Mouse (Mus musculus) cerebellum, adult 2 months (tissue): ENCODE data around the gene Eno4.

Source experiments
- CTCF ChIP-seq: fragments of 200-500 bp; IDR thresholded peaks from 2 replicates; pipeline ENCODE4 v1.5.1; 2011; ENCODE audit warnings: low read depth, mild to moderate bottlenecking, control low read depth, low read length, moderate library complexity, borderline replicate concordance; ENCODE audit not compliant: insufficient read depth
- POLR2A ChIP-seq: fragments of 200-500 bp; IDR thresholded peaks from 2 replicates; pipeline ENCODE4 v1.6.1; 2011; ENCODE audit warnings: low read length, control low read depth, borderline replicate concordance; ENCODE audit not compliant: insufficient read depth

- no peak for TF ChIP-seq CTCF
- no peak for TF ChIP-seq POLR2A
Observed at GRCm38 (mm10) chr19:58963011-58963410, 19.8 kb downstream of the Eno4 start.
